Mouse (Mus musculus) spleen, adult 2 months (tissue): Measurements from ENCODE around the gene Efhd2.

Experiments used
- CTCF ChIP-seq: fragments of 200-500 bp; IDR thresholded peaks from 2 replicates; pipeline ENCODE4 v1.5.1; 2011; ENCODE audit warnings: mild to moderate bottlenecking, inconsistent platforms; ENCODE audit not compliant: insufficient read depth, insufficient read length, insufficient replicate concordance; ENCODE audit errors: extremely low read depth
- POLR2A ChIP-seq: fragments of 200-500 bp; IDR thresholded peaks from 2 replicates; pipeline ENCODE4 v1.6.1; 2011; ENCODE audit warnings: low read depth, low read length, inconsistent platforms

- TF ChIP-seq CTCF (no peak), POLR2A (no peak)
Observed at GRCm38 (mm10) chr4:141895772-141896171, 21.1 kb upstream of the Efhd2 start.
